Mouse (Mus musculus) midbrain, postnatal 0 days (tissue): ENCODE data around the gene Flvcr1. TPM values are rescaled to one million over a fixed set of nuclear protein-coding genes. Genes with fewer than 3 reads are reported as not detected.
A peak's percentile ranks its signal among the peaks of the same experiment; 100 is the strongest.

Experiments used
- ATAC-seq: fragments of 200-750 bp; cut with Nextera tagmentation; 2 replicates; pipeline ENCODE4 v1.8.0; 2017; ENCODE audit warnings: moderate number of reproducible peaks, mild to moderate bottlenecking, moderate TSS enrichment, moderate library complexity; ENCODE audit not compliant: low FRiP score
- DNase-seq: peaks from one replicate; pipeline ENCODE4 v3.0.0-alpha.2; 2015; ENCODE audit warnings: low spot score
- H3K27ac ChIP-seq: fragments of 300-500 bp; sonication (generic); 2 replicates; pipeline ENCODE4 v1.5.1; 2014; ENCODE audit warnings: low read depth, mild to moderate bottlenecking, low read length, mixed read lengths
- H3K27me3 ChIP-seq: fragments of 300-500 bp; sonication (generic); 2 replicates; pipeline ENCODE4 v1.6.1; 2014; ENCODE audit warnings: low read length, control low read depth, mixed read lengths; ENCODE audit not compliant: insufficient read depth
- H3K36me3 ChIP-seq: fragments of 300-500 bp; sonication (generic); 2 replicates; pipeline ENCODE4 v1.6.1; 2014; ENCODE audit warnings: low read length, control low read depth, mixed read lengths; ENCODE audit not compliant: insufficient read depth
- H3K4me1 ChIP-seq: fragments of 300-500 bp; sonication (generic); 2 replicates; pipeline ENCODE4 v1.6.1; 2014; ENCODE audit warnings: mild to moderate bottlenecking, control low read depth, antibody characterized with exemption, low read length, mixed read lengths; ENCODE audit not compliant: insufficient read depth
- H3K4me2 ChIP-seq: fragments of 300-500 bp; sonication (generic); 2 replicates; pipeline ENCODE4 v1.6.1; 2014; ENCODE audit warnings: low read depth, mild to moderate bottlenecking, low read length, mixed read lengths; ENCODE audit not compliant: poor library complexity, severe bottlenecking
- H3K4me3 ChIP-seq: fragments of 300-500 bp; sonication (generic); 2 replicates; pipeline ENCODE4 v1.5.1; 2014; ENCODE audit warnings: low read depth, mild to moderate bottlenecking, low read length, moderate library complexity
- H3K9ac ChIP-seq: fragments of 300-500 bp; sonication (generic); replicated peaks from 2 replicates; pipeline ENCODE4 v1.6.1; 2014; ENCODE audit warnings: mild to moderate bottlenecking, low read length, moderate library complexity, mixed read lengths; ENCODE audit not compliant: poor library complexity, severe bottlenecking
- H3K9me3 ChIP-seq: fragments of 300-500 bp; sonication (generic); 2 replicates; pipeline ENCODE4 v1.6.1; 2016; ENCODE audit warnings: low read length, control low read depth
- CTCF ChIP-seq: IDR thresholded peaks from 2 replicates; pipeline ENCODE4 v1.5.1; 2016; ENCODE audit warnings: antibody characterized with exemption, mild to moderate bottlenecking
- WGBS: fragments of 180-500 bp; shearing (Covaris S2); extraction: QIAGEN DNeasy Blood & Tissue Kit; methylation state at CpG from one replicate; pipeline ENCODE4 v1.1.7; 2014; 5-methylcytosine and 5-hydroxymethylcytosine counted together
- polyA plus RNA-seq: library from polyadenylated mRNA; unstranded; fragments of >200 nt; fragmentation: Nextera tagmentation; extraction: Ambion mirVana; gene quantifications from 2 replicates; pipeline ENCODE4 v1.2.1, GENCODE M21; 2015
- total RNA-seq: library from RNA; depleted of rRNA; stranded (reverse); fragments of >200 nt; gene quantifications from 2 replicates; pipeline ENCODE4 v1.2.3, GENCODE M21; 2014

The Flvcr1 gene
- total and polyA plus RNA-seq, 2 experiments from 2014 or later, result 9.2 to 32.3 TPM

DNA sequence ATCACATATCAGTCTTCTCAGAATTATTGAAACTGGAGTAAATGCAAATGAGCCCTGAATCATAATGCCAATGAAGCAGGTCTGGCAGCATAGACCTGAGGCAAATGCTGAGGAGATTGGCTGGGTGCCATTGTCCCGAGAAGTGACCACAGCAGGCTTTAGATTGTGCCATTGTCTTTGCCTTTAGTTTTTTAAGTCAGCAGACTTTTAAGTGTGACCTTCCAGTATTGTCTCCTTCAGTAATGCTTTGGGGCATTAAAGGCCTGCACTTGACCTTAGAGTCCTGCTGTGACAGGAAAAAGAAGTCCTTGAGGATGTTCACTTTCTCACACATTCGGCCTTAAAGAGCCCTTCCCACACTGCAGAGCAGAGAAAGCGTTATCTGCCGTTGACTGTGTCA lies 44.3 kb upstream of the Flvcr1 start:
- Histone ChIP-seq H3K4me1 (no peaks in the 10 kb centered on the region), H3K9me3 (no peaks in the 10 kb centered on the region), H3K9ac (no peak overlapping the region), H3K27me3 (no peaks in the 10 kb centered on the region), H3K4me3 (no peak overlapping the region), H3K4me2 (no peak overlapping the region), H3K36me3 (no peaks in the 10 kb centered on the region), H3K27ac (no peak overlapping the region)
- WGBS, result 81% methylated on average over 4 of the region's 4 CpGs
- DNase-seq, result no peak
- no peak for ATAC-seq
- TF ChIP-seq CTCF, result no peak

DNA sequence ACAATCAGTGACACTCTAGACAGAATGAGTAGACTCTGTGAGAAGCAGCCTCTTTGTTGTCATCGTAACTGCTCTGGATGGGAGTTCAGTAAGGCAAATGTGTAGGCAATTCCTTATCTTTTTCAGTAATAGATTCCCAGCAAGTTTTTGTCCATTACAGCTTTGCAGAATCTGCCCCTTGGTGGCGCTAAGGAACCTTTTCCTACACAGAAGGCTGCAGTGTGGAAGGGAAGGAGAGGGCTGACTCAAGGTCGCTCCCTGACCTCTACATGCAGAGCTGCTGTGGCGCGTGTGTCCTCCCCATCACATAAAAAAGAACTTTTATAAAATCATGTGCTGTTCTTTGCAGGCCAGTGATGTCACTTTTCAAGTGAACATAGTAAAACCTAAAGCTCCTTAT lies 42.4 kb upstream of the Flvcr1 start:
- H3K9me3 ChIP-seq, result no peaks in the 10 kb centered on the region
- 89% methylated on average over 5 of the region's 5 CpGs for WGBS
- ATAC-seq (no peak), DNase-seq (peak; percentile 21)
- H3K9ac ChIP-seq, result no peak overlapping the region
- no peaks in the 10 kb centered on the region for H3K4me1 ChIP-seq
- H3K27me3 ChIP-seq, result no peaks in the 10 kb centered on the region
- peak; percentile 59 for TF ChIP-seq CTCF
- no peak overlapping the region for H3K4me2 ChIP-seq
- H3K36me3 ChIP-seq, result no peaks in the 10 kb centered on the region
- H3K4me3 ChIP-seq, result no peak overlapping the region
- H3K27ac ChIP-seq, result no peak overlapping the region

DNA sequence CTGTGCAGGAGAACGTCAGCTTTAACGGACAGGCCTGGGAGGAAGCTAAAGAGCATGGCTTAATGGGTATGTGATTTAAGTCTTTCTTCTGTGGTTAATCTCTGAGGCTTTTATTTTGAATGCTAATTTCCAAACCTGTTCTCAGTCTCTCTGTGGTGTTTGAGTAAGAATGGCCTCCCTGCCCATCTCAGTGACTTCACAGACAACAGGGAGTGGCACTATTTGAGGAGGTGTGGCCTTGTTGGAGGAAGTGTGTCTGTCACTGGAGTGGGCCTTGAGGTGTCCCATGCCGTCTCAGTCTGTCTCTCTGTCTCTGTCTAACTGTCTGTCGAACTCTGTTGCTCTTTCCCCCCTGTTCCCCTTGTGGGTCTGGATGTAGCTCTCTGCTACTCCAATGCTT lies 39.2 kb upstream of the Flvcr1 start:
- 85% methylated on average over 4 of the region's 4 CpGs for WGBS
- H3K27ac ChIP-seq, result no peak overlapping the region
- H3K36me3 ChIP-seq, result no peaks in the 10 kb centered on the region
- no peaks in the 10 kb centered on the region for H3K9me3 ChIP-seq
- no peak for DNase-seq
- no peak overlapping the region for H3K4me3 ChIP-seq
- H3K4me1 ChIP-seq, result no peaks in the 10 kb centered on the region; the same call in 1 of the 2 replicates
- no peak for ATAC-seq
- no peak for TF ChIP-seq CTCF
- no peak overlapping the region for H3K4me2 ChIP-seq
- H3K27me3 ChIP-seq, result no peaks in the 10 kb centered on the region
- no peak overlapping the region for H3K9ac ChIP-seq

DNA sequence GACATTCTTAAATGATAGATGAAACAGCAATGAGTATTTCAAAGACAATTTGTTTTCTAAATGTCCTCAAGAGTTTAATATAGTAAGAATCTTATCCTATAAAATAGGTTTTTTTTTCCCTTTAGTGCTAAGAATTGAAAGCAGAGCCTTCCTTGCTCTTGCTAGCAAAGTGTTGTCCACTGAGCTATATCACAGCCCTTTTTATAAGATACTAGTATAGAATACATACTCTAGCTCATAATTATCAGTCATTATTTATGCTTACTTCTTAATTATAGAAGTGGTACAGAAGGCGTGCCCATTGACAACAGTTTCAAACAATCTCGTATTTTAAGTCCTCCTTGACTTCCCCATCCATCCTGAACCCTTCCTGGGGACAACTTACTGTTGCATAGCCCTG lies 38.6 kb upstream of the Flvcr1 start:
- whole genome bisulfite sequencing, result 89% methylated on average over 2 of the region's 2 CpGs

DNA sequence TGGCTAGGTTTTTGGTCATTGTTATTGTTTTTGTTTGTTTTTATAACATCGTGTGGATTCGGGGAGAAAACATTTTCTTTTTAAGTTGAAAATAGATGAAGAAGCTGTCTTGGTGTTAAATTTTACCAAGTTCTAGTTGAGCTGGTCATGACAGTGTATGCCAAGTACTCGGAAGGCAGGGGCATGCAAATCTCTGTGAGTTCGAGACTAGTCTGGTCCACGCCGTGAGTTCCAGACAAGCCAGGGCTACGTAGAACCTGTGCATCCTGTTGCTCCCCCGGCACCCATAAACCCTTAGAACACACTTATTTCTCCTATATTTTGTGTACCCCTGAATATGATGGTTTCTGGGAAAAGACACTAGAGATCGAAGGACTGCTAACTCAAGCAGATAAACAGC lies 37.7 kb upstream of the Flvcr1 start:
- no peaks in the 10 kb centered on the region for H3K27me3 ChIP-seq
- H3K4me1 ChIP-seq, result no peaks in the 10 kb centered on the region; the same call in 1 of the 2 replicates
- no peaks in the 10 kb centered on the region for H3K36me3 ChIP-seq
- H3K4me2 ChIP-seq, result peak overlapping the region; percentile 97; the same call in 1 of the 2 replicates
- no peak for TF ChIP-seq CTCF
- peak overlapping the region; percentile 67 for H3K4me3 ChIP-seq
- 59% methylated on average over 9 of the region's 9 CpGs for WGBS
- H3K9ac ChIP-seq, result no peak overlapping the region
- H3K9me3 ChIP-seq, result no peaks in the 10 kb centered on the region
- no peak overlapping the region for H3K27ac ChIP-seq
- no peak for DNase-seq
- no peak for ATAC-seq

More for the DNA sequence above, 38.6 kb upstream of the Flvcr1 start:
- H3K27me3 ChIP-seq, result no peaks in the 10 kb centered on the region
- no peak overlapping the region for H3K27ac ChIP-seq
- H3K4me3 ChIP-seq, result no peak overlapping the region
- H3K36me3 ChIP-seq, result no peaks in the 10 kb centered on the region
- no peak for TF ChIP-seq CTCF
- H3K9ac ChIP-seq, result no peak overlapping the region
- no peak for DNase-seq
- no peak overlapping the region for H3K4me2 ChIP-seq
- H3K4me1 ChIP-seq, result no peaks in the 10 kb centered on the region; the same call in 1 of the 2 replicates
- no peak for ATAC-seq
- no peaks in the 10 kb centered on the region for H3K9me3 ChIP-seq

DNA sequence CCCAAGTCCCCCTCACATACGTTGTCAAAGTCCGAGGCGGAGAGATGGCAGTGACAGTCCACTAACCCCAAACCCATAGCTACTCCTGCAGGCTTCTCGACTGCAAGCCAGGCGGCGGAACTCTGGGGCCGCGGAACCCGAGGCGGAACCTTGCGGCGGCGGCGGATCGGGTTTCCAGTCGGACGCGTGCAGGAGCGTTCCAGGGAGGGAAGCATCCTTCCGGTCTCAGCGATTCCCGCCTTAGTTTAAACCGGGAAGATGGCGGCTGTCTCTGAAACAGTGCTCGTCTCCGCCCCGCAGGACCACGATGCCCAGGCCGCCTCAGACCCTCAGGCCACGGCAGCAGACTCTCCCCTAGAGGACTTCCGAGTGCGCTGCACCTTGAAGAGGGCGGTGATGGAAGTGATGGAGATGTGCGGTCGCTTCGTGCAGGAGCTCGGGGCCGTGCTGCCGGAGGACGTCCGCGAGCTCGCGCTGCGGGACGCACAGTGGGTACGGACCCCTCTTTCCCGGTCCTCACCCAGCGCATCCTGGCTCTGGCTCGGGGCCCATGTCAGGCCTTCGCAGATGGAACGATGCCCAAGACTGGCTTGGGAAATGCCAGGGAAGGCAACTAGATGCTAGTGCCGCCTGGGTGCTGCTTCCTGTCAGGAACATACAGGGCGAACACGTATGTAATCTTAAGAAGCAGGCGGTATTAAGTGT lies 37.0 kb upstream of the Flvcr1 start, which contains the start of the genes Tatdn3 and Nsl1:
TSS of gene Tatdn3 (minus strand) at position 152 of the 705 bp plus-strand sequence.
TSS of gene Nsl1 (plus strand) at position 232 of the 705 bp plus-strand sequence.
- TF ChIP-seq CTCF, result peak; percentile 62
- Histone ChIP-seq H3K9ac (peak within 1 kb of the TSS; percentile 72), H3K27me3 (no peaks in the 10 kb centered on the region), H3K4me1 (no peaks in the 10 kb centered on the region; the same call in 1 of the 2 replicates), H3K4me3 (peak within 1 kb of the TSS; percentile 67), H3K27ac (peak within 1 kb of the TSS; percentile 77), H3K9me3 (no peaks in the 10 kb centered on the region), H3K4me2 (peak within 1 kb of the TSS; percentile 97), H3K36me3 (no peaks in the 10 kb centered on the region)
- DNase-seq (peak; percentile 90), ATAC-seq (peak; percentile 90)
- under 1% methylated on average over 56 of the region's 56 CpGs for WGBS
